Mouse (Mus musculus): ENCODE measurements around the gene 5530401A14Rik. TPM values are rescaled to one million over a fixed set of nuclear protein-coding genes. Genes with fewer than 3 reads are reported as not detected.

The 5530401A14Rik gene
- 0.05 TPM in 1 of 2 replicates, not detected in the other for polyA plus RNA-seq (2015; fragmentation: Nextera tagmentation; extraction: Ambion mirVana)

DNA sequence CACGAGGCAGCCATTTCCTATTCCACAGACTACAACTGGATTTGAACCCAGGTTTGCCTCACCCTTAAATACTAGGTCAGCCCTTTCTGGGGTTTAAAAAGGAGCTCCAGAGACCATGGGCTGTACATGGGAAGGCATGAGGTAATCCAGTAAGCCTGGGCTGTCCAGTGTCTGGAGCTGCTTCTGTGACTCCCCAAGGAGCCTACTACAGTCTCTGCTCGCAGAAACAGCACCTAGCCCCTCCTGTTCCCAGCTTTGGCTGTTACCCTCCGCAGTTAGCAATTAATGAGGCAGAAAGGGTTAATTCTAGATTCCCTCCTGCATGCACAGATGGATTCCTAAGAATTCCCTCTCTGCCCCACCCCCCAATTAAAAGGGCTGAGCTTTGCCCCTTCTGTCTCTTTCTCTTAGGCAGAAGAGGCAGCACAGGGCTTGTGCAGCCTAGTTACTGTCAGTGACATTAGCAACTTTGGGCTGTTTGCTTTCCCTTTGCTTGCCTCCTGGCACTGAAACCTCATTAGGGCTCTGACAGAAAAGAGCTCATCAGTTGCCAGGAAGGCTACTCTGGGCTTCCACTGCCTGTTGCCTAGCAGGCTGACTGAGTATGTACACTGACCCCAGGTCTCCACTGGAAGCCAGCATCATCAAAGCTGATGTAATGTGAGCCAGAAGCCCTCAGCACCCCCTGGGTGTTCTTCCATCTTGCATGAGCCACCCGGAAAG is at the start of gene 5530401A14Rik:
Gene 5530401A14Rik (plus strand): TSS at position 424 of the 723 bp plus-strand sequence.
- Histone ChIP-seq H3K27me3 (replicated peaks; ENCODE audit: control insufficient read depth, insufficient read depth, low read length) (no peaks in the 10 kb centered on the region), H3K4me3 (ENCODE audit: low read length) (no peak within 1 kb of the TSS), H3K4me2 (ENCODE audit: low read depth, low read length) (no peak within 1 kb of the TSS), H3K9ac (ENCODE audit: low read depth, low read length) (no peak within 1 kb of the TSS), H3K4me1 (ENCODE audit: control insufficient read depth, insufficient read depth, low read length) (no peaks in the 10 kb centered on the region), H3K36me3 (ENCODE audit: control insufficient read depth, insufficient read depth, low read length) (no peaks in the 10 kb centered on the region), H3K27ac (ENCODE audit: low read length) (no peak within 1 kb of the TSS), H3K9me3 (ENCODE audit: control insufficient read depth, low read length) (no peaks in the 10 kb centered on the region)
- WGBS = 41% methylated on average over 4 of the region's 4 CpGs
- ATAC-seq = no peak

GRCm38 (mm10) chr11:81814816-81815215 is 45.7 kb upstream of the 5530401A14Rik start:
- H3K9me3 ChIP-seq (ENCODE audit: control insufficient read depth, low read length) = no peaks in the 10 kb centered on the region
- H3K36me3 ChIP-seq (ENCODE audit: control insufficient read depth, insufficient read depth, low read length) = no peaks in the 10 kb centered on the region
- H3K27ac ChIP-seq (ENCODE audit: low read length) = no peak overlapping the region
- 74% methylated on average over 1 of the region's 1 CpGs for WGBS
- H3K9ac ChIP-seq (ENCODE audit: low read depth, low read length) = no peak overlapping the region
- H3K4me1 ChIP-seq (ENCODE audit: control insufficient read depth, insufficient read depth, low read length) = no peaks in the 10 kb centered on the region
- no peaks in the 10 kb centered on the region for H3K27me3 ChIP-seq (replicated peaks; ENCODE audit: control insufficient read depth, insufficient read depth, low read length)
- no peak overlapping the region for H3K4me3 ChIP-seq (ENCODE audit: low read length)
- ATAC-seq = no peak
- no peak overlapping the region for H3K4me2 ChIP-seq (ENCODE audit: low read depth, low read length)

DNA sequence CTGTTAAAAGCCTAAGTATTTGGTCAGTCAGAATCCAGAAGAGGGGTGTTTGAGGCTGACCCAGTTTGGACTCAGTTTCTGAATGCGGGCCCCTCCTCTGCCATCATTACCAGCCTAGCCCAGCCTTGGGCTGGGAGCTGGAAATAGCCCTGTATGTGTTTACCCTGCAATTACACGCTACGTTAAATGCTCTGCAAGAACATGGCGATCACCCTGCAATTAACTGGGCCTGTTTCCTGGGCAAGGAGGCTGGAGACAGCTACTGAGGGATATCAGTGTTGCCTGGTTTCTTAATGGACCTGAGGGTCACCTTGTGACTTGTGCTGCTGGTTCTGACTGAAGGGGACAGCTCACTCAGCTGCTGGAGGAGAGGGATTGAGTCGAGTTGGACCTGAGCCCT is 43.9 kb upstream of the 5530401A14Rik start:
- Histone ChIP-seq H3K4me1 (ENCODE audit: control insufficient read depth, insufficient read depth, low read length) (no peaks in the 10 kb centered on the region), H3K27ac (ENCODE audit: low read length) (no peak overlapping the region), H3K4me2 (ENCODE audit: low read depth, low read length) (no peak overlapping the region), H3K4me3 (ENCODE audit: low read length) (no peak overlapping the region), H3K27me3 (replicated peaks; ENCODE audit: control insufficient read depth, insufficient read depth, low read length) (no peaks in the 10 kb centered on the region), H3K9me3 (ENCODE audit: control insufficient read depth, low read length) (no peaks in the 10 kb centered on the region), H3K9ac (ENCODE audit: low read depth, low read length) (no peak overlapping the region), H3K36me3 (ENCODE audit: control insufficient read depth, insufficient read depth, low read length) (no peaks in the 10 kb centered on the region)
- 49% methylated on average over 5 of the region's 5 CpGs for WGBS
- no peak for ATAC-seq

GRCm38 (mm10) chr11:81832381-81832780 is 28.1 kb upstream of the 5530401A14Rik start:
- ATAC-seq = no peak

DNA sequence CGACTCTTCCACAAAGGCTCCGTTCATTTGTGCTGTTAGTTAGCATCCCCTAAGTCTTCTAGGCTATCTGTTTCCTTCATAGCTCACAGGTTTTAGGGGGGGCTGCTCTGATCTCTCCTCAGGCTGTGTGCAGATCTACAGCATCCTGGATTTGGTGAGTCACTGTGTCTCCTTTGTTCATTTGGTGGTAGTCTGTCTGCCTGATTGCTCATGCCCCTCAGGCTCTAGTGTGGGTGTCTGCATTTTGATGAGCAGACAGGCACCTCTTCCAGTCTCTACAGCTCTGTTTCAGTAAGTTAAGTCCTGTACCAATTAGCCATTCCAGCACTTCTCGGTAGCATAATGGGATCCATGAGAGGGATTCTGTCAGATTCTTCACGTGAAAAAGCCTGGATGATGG is 22.0 kb upstream of the 5530401A14Rik start:
- Histone ChIP-seq H3K4me1 (ENCODE audit: control insufficient read depth, insufficient read depth, low read length) (no peaks in the 10 kb centered on the region), H3K4me3 (ENCODE audit: low read length) (no peak overlapping the region), H3K9ac (ENCODE audit: low read depth, low read length) (no peak overlapping the region), H3K4me2 (ENCODE audit: low read depth, low read length) (no peak overlapping the region), H3K36me3 (ENCODE audit: control insufficient read depth, insufficient read depth, low read length) (no peaks in the 10 kb centered on the region), H3K27ac (ENCODE audit: low read length) (no peak overlapping the region), H3K9me3 (ENCODE audit: control insufficient read depth, low read length) (no peaks in the 10 kb centered on the region), H3K27me3 (replicated peaks; ENCODE audit: control insufficient read depth, insufficient read depth, low read length) (no peaks in the 10 kb centered on the region)
- ATAC-seq = no peak
- WGBS = 81% methylated on average over 4 of the region's 4 CpGs

More at GRCm38 (mm10) chr11:81832381-81832780, 28.1 kb upstream of the 5530401A14Rik start:
- Histone ChIP-seq H3K27me3 (replicated peaks; ENCODE audit: control insufficient read depth, insufficient read depth, low read length) (no peaks in the 10 kb centered on the region), H3K4me3 (ENCODE audit: low read length) (no peak overlapping the region), H3K4me2 (ENCODE audit: low read depth, low read length) (no peak overlapping the region), H3K4me1 (ENCODE audit: control insufficient read depth, insufficient read depth, low read length) (no peaks in the 10 kb centered on the region), H3K9me3 (ENCODE audit: control insufficient read depth, low read length) (no peaks in the 10 kb centered on the region), H3K9ac (ENCODE audit: low read depth, low read length) (no peak overlapping the region), H3K27ac (ENCODE audit: low read length) (no peak overlapping the region), H3K36me3 (ENCODE audit: control insufficient read depth, insufficient read depth, low read length) (no peaks in the 10 kb centered on the region)
- 68% methylated on average over 1 of the region's 1 CpGs for WGBS

DNA sequence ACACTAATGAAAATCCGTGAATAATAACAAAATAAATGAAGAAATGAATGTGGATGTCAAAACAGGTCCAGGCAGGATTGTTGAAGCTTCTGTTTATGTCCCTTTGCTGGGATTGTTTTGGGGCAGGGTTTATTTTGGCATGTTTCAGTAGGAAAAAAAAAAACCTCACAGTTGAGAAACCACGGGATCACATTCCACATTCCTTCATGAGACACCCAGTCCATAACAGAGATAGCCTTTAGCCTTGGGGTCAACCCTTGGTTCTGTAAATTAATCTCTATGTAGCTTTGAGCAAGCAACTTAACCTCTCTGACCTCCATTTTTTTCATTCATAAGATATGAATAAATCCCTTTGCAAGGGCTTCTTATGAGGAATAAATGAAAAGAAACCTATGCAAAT is 19.5 kb upstream of the 5530401A14Rik start:
- ATAC-seq = no peak
- Histone ChIP-seq H3K9ac (ENCODE audit: low read depth, low read length) (no peak overlapping the region), H3K4me1 (ENCODE audit: control insufficient read depth, insufficient read depth, low read length) (no peaks in the 10 kb centered on the region), H3K27ac (ENCODE audit: low read length) (no peak overlapping the region), H3K36me3 (ENCODE audit: control insufficient read depth, insufficient read depth, low read length) (no peaks in the 10 kb centered on the region), H3K9me3 (ENCODE audit: control insufficient read depth, low read length) (no peaks in the 10 kb centered on the region; the same call in 1 of the 2 replicates), H3K4me2 (ENCODE audit: low read depth, low read length) (no peak overlapping the region), H3K4me3 (ENCODE audit: low read length) (no peak overlapping the region), H3K27me3 (replicated peaks; ENCODE audit: control insufficient read depth, insufficient read depth, low read length) (no peaks in the 10 kb centered on the region)
- 41% methylated on average over 2 of the region's 2 CpGs for WGBS

DNA sequence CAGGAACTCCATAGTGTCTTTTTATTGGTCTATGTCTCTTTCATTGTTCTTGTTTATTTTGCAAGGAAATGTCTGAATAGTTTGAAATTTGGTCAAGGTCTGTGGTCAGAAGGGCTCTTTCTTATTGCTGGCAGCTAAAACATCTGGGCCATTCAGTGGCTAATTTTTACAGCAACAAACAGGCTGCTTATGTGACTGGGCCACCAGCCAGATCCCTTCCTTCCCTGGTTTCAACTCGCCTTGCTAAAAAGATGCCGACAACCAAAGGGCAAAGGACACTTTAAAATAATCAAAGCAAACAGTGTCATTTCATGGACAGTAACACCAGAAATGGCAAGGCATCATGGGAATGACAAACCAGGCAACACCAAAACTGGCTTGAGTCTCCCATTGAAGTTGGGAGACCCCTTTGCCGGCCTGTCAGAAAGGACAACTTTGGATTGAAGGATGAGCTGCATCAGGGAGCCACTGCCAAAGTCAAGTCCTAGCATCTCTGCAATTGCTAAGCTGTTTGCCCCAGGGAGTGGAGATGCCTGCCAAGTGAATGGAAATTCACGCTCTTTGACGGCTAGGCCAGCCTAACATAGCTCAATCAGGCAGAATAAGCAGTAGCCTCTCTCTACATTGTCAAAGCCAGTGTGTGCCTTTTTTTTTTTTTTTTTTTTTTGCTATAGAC is 15.3 kb upstream of the 5530401A14Rik start:
- Histone ChIP-seq H3K9me3 (ENCODE audit: control insufficient read depth, low read length) (no peaks in the 10 kb centered on the region; the same call in 1 of the 2 replicates), H3K27me3 (replicated peaks; ENCODE audit: control insufficient read depth, insufficient read depth, low read length) (no peaks in the 10 kb centered on the region), H3K4me2 (ENCODE audit: low read depth, low read length) (no peak overlapping the region), H3K4me1 (ENCODE audit: control insufficient read depth, insufficient read depth, low read length) (no peaks in the 10 kb centered on the region), H3K36me3 (ENCODE audit: control insufficient read depth, insufficient read depth, low read length) (no peaks in the 10 kb centered on the region), H3K9ac (ENCODE audit: low read depth, low read length) (no peak overlapping the region), H3K4me3 (ENCODE audit: low read length) (no peak overlapping the region), H3K27ac (ENCODE audit: low read length) (no peak overlapping the region)
- no peak for ATAC-seq
- WGBS = 63% methylated on average over 5 of the region's 5 CpGs

GRCm38 (mm10) chr11:81845686-81846036 is 14.8 kb upstream of the 5530401A14Rik start:
- no peak for ATAC-seq
- H3K4me2 ChIP-seq (ENCODE audit: low read depth, low read length) = no peak overlapping the region
- H3K36me3 ChIP-seq (ENCODE audit: control insufficient read depth, insufficient read depth, low read length) = no peaks in the 10 kb centered on the region
- no peak overlapping the region for H3K9ac ChIP-seq (ENCODE audit: low read depth, low read length)
- no peak overlapping the region for H3K27ac ChIP-seq (ENCODE audit: low read length)
- H3K27me3 ChIP-seq (replicated peaks; ENCODE audit: control insufficient read depth, insufficient read depth, low read length) = no peaks in the 10 kb centered on the region
- H3K9me3 ChIP-seq (ENCODE audit: control insufficient read depth, low read length) = no peaks in the 10 kb centered on the region; the same call in 1 of the 2 replicates
- no peak overlapping the region for H3K4me3 ChIP-seq (ENCODE audit: low read length)
- no peaks in the 10 kb centered on the region for H3K4me1 ChIP-seq (ENCODE audit: control insufficient read depth, insufficient read depth, low read length)
- 83% methylated on average over 3 of the region's 3 CpGs for WGBS

- Histone ChIP-seq H3K4me1 (ENCODE audit: control insufficient read depth, insufficient read depth, low read length) (no peaks in the 10 kb centered on the region), H3K27ac (ENCODE audit: low read length) (no peak overlapping the region), H3K4me2 (ENCODE audit: low read depth, low read length) (no peak overlapping the region), H3K9ac (ENCODE audit: low read depth, low read length) (no peak overlapping the region), H3K36me3 (ENCODE audit: control insufficient read depth, insufficient read depth, low read length) (no peaks in the 10 kb centered on the region), H3K9me3 (ENCODE audit: control insufficient read depth, low read length) (no peaks in the 10 kb centered on the region; the same call in 1 of the 2 replicates), H3K27me3 (replicated peaks; ENCODE audit: control insufficient read depth, insufficient read depth, low read length) (no peaks in the 10 kb centered on the region), H3K4me3 (ENCODE audit: low read length) (no peak overlapping the region)
- WGBS = 20% methylated on average over 1 of the region's 1 CpGs
- ATAC-seq = no peak
Measured at GRCm38 (mm10) chr11:81847773-81848490, 12.5 kb upstream of the 5530401A14Rik start.
